Mouse (Mus musculus) thymus, postnatal 10 days (tissue): ENCODE data around the gene Akr1e1.
A peak's percentile ranks its signal among the peaks of the same experiment; 100 is the strongest.
"Not testable (repeated sequence)": the region's sequence is repeated elsewhere in the genome, so short reads cannot be mapped to it uniquely, and the experiment has no call there.

ENCODE experiments used
- DNase-seq, 2 experiments: peaks; one replicate each; pipeline ENCODE4 v3.0.0; 2021; ENCODE audit warnings: low spot score in 2 of 2

Gene Akr1e1

DNA sequence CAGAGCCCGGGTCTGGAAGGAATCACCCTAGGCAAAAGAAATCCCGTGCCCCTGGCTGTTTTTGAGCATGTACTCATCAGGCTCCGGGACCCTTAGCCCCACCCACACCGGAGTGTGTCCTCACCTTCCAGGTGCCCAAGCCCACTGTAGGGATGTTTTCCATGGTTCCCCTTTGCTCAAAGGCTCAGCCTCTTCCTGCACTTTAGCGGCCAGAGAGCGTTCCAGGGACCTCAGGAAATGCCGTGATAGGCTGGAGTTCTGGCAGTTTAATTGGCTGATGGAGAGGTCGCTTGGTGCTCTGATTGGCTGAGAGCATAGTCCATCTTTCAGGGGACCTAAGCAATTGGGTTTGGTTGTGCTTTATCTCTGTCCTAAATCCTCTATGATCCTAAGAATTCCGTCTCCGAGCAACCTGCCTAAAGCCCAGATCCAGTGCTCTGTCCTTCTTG is at the start of gene Akr1e1:
TSS of gene Akr1e1 (minus strand) at position 214 of the 449 bp plus-strand sequence.
- peak; percentile 48 to 56 for DNase-seq

DNA sequence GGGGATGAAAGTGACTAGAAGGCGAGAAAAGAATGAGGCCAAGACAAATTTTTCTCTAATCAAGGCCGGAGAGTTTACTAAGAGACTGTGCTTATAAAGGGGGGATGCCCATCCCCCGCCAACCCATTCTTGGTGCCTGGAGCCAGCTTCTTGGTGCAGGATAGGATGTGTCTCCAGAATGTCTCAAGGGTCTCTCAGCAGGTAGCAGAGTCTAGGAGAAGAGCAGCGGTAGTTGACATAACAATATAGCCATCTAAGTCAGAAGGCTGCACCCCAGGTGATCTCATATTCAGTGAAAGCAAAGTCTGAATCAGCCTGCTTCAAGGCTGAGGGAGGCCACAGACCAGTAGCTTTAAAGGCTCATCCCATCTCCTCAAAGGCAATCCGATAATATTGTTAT is 49.4 kb upstream of the Akr1e1 start:
- DNase-seq = no peak

DNA sequence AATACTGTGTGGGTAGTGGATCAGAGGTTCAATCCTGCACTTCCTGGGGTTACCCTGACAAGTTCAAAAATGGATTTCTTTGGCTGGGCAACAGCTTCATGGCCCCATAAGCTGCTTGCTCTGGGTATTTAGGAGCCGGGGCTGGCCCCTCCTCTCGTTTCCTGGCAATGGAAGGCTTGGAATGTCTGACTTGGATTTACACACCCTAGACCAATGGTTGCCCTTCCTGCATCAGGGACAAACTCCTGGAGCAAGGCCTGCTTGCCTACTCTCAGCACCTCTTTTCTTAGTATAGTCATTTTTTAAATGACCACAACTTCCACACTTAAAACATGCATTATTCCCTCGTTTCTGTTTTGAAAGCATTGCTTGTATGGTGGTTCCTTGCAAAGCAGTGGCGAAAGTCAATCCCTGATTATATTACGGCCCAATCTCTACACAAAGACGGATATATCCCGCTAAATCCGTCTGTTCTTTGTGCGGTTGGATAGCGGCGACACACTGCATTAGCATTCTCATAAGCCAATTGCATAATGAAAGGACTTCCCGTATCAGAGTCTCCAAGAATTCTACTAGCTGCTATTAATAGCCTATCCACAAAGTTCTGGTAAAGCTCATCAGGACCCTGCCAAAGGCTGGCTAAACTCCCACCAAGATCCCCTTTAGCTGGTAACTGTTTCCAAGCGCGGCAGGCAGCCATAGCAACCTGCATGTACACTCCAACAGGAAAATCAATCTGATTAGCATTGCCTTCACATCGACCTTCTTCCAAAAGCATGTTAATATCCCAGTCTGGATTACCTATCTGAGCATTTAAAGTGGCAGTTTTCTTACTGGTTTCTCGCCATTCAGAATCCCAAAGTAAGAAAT is 47.5 kb upstream of the Akr1e1 start:
- DNase-seq = no peak

DNA sequence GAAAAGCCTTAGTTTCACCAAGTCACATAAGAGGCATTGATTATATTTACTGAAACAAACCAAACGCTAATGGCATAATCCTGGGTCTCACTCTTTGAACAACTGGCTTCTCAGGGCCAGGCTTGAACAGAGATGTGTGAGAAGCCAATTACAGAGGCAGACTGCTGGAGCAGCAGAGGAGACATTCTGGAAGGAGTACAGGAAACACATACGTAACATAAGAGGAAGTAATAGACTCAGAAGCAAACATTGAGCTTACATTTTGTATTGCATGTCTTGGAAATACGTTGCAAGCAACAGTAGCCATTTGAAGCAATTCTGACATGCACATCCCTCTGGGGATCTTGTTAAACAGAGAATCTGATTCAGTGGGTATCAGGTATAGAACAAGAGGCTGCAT is 41.2 kb upstream of the Akr1e1 start:
- DNase-seq = no peak

DNA sequence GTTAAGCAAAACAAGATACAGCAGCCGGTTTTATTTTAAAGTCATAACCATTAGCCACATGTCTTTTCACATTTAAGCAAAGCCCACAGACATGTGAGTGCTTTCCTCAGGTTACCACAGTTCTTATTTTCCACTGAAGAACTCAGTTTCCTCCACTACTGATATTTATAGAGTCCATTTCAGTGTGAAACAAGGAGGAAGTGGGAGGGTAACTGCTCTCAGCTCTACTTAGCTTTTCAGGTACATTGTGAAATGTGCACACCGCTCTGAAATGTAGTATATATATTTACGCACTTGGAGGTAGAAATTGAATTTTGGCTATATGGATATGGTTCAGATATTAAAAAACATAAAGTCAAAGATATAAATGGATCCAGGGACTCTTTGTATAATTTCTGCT is 36.3 kb upstream of the Akr1e1 start:
- DNase-seq = no peak

DNA sequence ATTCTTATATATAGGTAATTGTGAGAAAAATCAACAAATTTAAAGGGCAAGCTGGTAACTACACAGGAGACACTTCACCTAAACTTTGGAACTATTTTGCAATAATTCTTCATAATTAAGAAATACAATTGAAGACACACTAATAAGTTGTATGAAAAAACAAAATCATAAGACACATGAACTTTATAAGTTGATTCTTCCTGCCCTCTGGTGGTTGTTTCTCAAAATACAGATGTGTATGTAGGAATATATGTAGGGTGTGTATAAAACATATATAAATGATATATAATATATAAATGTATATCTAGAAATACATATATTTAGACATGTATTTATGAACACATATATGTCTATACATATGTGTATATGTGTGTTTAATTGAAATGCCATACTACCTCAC is 1.9 kb upstream of the Akr1e1 start:
- peak in 1 of 2 experiments; percentile 16 for DNase-seq

DNA sequence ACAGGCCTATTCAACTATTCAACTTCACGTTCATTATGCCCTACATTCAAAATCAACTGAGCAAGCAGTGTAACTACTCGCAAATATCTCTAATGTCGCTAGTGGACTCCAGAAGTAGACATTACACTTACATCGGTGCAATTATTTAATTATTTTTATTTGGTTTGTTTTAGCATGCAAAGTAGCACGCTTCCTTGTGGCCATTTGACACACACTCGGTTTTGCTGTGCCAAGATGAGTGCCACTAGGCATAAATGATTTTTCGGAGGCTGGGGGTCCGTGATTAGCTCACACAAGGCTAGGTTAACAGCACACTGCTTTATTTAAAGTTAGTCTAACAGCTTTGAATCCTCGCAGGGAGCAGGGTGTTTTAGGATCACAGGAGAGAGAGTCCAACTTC is 444 bp downstream of the Akr1e1 start:
- DNase-seq = no peak

DNA sequence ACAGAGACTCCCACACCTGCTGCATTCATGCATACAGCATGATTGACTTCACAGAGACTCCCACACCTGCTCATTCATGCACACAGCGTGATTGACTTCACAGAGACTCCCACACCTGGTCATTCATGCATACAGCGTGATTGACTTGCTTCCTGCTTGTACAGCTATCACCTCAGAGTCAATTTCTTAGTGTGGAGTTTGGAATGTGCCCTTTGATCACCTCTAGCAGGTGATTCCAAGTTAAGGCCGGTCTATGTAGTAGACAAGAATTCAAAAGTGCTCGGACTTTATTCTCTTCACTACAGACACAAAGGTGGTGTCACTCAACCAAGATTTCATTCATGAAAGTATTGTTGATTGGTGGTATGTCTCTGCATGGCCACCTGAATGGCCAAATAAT is 2.2 kb downstream of the Akr1e1 start:
- no peak for DNase-seq

DNA sequence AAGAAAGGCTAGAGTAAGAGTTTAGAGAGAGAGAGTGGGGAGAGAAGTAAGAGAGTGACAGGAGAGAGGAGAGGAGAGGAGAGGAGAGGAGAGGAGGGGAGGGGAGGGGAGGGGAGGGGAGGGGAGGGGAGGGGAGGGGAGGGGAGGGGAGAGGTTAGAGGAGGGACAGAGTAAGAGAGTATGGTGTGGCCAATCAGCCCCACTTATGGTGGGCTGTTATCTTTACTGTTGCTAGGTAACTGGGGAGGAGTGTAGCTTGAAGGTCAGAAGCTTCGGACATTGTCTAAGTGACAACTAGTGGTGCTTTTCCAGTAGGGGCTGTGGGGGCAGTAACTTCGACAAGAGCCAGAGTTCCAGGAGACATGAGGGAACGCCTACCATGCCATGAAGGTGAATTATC is 5.5 kb downstream of the Akr1e1 start:
- DNase-seq = not testable (repeated sequence)

DNA sequence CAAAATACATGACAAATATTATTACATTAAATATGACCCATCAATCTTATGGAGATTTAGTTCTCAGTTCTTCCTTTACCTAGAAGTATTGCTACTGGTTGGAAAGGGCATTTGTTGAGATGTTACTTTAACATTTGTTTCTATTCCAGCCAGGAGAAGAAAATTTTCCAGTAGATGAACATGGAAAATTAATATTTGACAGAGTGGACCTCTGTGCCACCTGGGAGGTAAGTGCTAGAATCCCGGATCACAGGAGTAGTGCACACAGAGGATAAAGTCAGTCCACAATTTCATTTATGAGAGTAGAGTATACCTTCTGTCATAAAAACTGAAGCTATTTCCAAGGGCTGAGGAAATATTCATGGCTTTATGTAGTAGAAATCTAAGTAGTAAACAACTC is 32.1 kb downstream of the Akr1e1 start:
- no peak for DNase-seq

DNA sequence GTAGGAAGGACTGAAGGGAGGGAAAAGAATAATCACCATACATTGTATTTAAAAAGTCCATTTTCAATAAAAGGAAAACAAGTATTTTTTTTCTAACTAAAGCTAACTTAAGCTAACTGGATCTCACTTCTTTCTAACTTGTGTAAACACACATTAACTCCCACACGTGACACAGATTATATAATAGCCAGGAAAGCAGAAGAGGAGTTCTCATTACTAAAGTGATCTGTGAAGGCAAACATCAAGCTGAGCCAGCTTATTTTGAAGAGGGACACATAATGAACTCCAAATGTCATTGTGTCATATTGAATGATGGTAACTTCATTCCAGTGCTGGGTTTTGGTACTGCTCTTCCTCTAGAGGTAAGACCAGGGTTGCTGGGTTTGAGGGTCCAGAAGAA is 35.1 kb downstream of the Akr1e1 start, which contains the start of gene Akr1c21:
TSS of gene Akr1c21 (plus strand) at position 205 of the 400 bp plus-strand sequence.
- no peak for DNase-seq

DNA sequence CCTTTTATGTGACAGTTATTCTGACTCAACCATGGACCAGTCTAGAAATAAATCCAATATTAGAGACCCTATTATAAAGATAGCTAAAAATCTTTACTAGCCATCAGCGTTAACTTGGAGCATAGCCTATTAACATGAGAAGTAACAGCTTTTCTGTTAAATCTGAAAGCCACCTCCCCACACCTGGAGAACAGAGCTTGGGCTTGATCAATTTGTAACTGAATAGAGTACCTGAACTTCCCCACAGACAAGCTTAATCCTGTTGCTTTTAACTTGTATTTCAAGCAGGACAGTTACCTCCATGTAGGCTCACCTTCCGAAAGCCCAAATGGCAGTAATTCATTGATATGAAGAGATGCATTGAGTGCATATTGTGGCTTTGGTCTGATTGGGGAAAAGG is 43.0 kb downstream of the Akr1e1 start:
- DNase-seq = no peak

DNA sequence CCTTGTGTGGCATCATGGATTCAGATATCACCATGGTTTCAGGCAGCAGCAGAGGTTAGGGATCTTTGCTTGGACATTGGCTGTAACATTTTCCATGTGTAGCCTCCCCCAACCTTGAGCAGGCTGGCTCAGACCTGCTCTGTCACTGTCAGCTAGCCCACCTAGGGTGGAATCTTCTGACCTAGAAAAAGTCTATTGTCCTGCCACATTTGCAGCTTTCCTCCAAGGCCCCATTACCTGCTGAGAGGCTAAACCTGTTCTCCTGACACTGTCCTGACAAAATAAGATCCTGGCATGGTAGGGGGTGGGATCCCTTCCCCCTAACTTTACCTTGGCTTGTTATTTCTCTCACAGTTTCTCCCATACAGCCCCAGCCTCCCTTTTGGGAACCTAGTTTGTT is 48.5 kb downstream of the Akr1e1 start:
- no peak for DNase-seq

DNA sequence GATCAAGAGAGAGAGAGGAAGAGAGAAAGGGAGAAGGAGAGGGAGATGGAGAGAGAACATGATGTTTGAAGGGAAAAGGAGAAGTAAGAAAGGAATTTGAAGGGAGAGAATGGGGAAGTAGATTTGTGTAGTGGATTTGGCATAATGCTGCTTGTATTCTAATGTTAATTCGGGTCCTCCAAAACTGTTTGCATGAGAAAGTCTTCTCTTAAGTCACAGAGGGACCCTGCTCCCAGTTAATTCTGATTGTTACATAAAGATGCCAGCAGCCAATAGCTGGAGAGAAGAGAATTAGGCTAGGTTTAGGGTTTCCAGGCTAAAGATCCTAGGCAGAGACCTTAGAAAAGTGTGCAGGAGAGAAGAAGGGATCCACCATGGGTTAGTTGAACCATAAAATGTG is 49.8 kb downstream of the Akr1e1 start:
- no peak for DNase-seq
